Mouse (Mus musculus) megakaryocyte, embryonic 14.5 days (primary cell): ENCODE results near the gene Ptprn2.

ENCODE experiments used
- FLI1 ChIP-seq: IDR thresholded peaks from 2 replicates; pipeline ENCODE4 v1.6.1; 2012; ENCODE audit warnings: low read length, inconsistent platforms, mixed read lengths
- GATA1 ChIP-seq: IDR thresholded peaks from 3 replicates; pipeline ENCODE4 v1.6.1; 2012; ENCODE audit warnings: mixed read lengths, low read length, inconsistent platforms, borderline replicate concordance

- TF ChIP-seq GATA1: no peak
- TF ChIP-seq FLI1: no peak
Measured at GRCm38 (mm10) chr12:116490575-116491356, 5.2 kb downstream of the Ptprn2 start.
